Mouse (Mus musculus) heart, embryonic 10.5 days (tissue): Measurements from ENCODE around the gene Sox5. TPM values are rescaled to one million over a fixed set of nuclear protein-coding genes. Genes with fewer than 3 reads are reported as not detected.

ENCODE experiments used
- DNase-seq: peaks from one replicate; pipeline ENCODE4 v3.0.0-alpha.2; 2017; ENCODE audit warnings: low spot score
- H3K27ac ChIP-seq: fragments of 300-500 bp; sonication (generic); 2 replicates; pipeline ENCODE4 v1.5.1; 2016; ENCODE audit warnings: mild to moderate bottlenecking
- H3K27me3 ChIP-seq: fragments of 300-500 bp; sonication (generic); 2 replicates; pipeline ENCODE4 v1.6.1; 2016; ENCODE audit warnings: mild to moderate bottlenecking; ENCODE audit not compliant: poor library complexity, insufficient read depth, severe bottlenecking
- H3K36me3 ChIP-seq: fragments of 300-500 bp; sonication (generic); 2 replicates; pipeline ENCODE4 v1.6.1; 2016; ENCODE audit warnings: mild to moderate bottlenecking, moderate library complexity
- H3K4me1 ChIP-seq: fragments of 300-500 bp; sonication (generic); 2 replicates; pipeline ENCODE4 v1.6.1; 2016; ENCODE audit warnings: mild to moderate bottlenecking
- H3K4me3 ChIP-seq: fragments of 300-500 bp; sonication (generic); 2 replicates; pipeline ENCODE4 v1.5.1; 2016; ENCODE audit warnings: mild to moderate bottlenecking, moderate library complexity
- H3K9me3 ChIP-seq: fragments of 300-500 bp; sonication (generic); 2 replicates; pipeline ENCODE4 v1.6.1; 2016; ENCODE audit warnings: mild to moderate bottlenecking, moderate library complexity
- WGBS: fragments of 180-500 bp; shearing (Covaris S2); methylation state at CpG from one replicate; pipeline ENCODE4 v1.1.7; 2016; 5-methylcytosine and 5-hydroxymethylcytosine counted together
- polyA plus RNA-seq: library from polyadenylated mRNA; unstranded; fragments of >200 nt; fragmentation: Nextera tagmentation; extraction: Ambion mirVana; gene quantifications from 2 replicates; pipeline ENCODE4 v1.2.1, GENCODE M21; 2016

Gene Sox5
- polyA plus RNA-seq, 1 experiment from 2014 or later, result 17.1 TPM

DNA sequence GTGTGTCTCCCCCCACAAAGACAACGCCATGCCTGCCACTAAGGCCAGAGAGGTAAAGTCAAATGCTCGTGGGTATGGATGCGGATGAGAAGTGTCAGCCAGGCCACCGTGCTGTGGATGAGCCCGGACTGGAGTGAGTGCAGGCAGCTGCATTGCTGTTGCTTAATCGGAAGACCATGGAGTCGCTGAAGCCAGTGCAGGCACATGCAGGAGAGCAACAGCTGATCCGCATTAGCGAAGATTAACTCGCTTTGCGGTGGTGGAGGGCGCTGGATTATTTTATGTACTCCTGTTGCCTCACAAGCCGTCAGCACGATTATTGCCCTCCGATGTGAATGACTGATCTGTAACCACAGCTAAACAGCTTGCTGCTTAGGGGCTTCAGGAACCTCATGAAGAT lies 922.2 kb downstream of the Sox5 start:
- Histone ChIP-seq H3K4me3 (no peak overlapping the region), H3K4me1 (peaks cover 6% of the 10 kb centered on the region), H3K36me3 (no peaks in the 10 kb centered on the region), H3K9me3 (no peaks in the 10 kb centered on the region), H3K27ac (no peak overlapping the region), H3K27me3 (peaks cover 62% of the 10 kb centered on the region)
- WGBS, result 83% methylated on average over 15 of the region's 15 CpGs
- no peak for DNase-seq

DNA sequence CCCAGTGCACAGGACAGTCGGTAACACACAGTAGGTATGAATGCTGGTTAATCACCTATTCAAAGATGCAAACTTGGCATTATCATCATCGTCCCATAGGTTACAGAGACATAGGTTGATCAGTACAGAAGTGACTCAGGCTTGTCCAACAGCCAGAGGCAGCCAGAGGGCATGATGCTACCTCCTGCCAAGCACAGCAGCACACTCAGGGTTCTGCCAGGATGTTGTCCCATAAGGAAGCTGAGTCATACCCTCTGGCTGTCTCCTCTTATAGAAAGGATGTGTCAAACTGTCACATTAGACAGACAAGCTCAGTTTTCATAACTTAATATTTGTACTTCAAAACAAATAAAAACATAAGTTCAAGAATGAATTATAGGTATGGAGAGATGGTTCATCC lies 923.2 kb downstream of the Sox5 start:
- Histone ChIP-seq H3K27me3 (peaks cover 68% of the 10 kb centered on the region), H3K4me3 (no peak overlapping the region), H3K4me1 (peaks cover 4% of the 10 kb centered on the region; the same call in 1 of the 2 replicates), H3K9me3 (no peaks in the 10 kb centered on the region), H3K27ac (no peak overlapping the region), H3K36me3 (no peaks in the 10 kb centered on the region)
- no peak for DNase-seq
- WGBS, result 83% methylated on average over 2 of the region's 2 CpGs

DNA sequence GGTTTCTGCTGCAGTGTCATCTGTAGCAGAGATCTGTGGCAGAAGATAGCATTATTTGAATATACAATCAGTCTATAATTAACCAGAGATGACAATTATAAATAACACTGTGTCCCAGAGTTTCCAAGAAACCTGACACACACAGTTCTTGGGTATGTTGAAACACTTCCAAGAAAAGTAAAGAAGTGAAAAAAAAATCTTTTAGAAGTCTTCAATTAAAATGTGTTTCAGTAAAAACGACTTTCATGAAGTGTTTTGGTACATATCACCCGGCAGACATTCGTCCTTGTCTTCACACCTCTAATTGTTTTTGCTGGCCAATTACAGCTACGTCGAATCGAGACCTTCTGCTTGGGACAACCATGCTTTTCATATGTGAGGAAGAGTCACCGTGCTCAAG lies 924.4 kb downstream of the Sox5 start:
- H3K9me3 ChIP-seq, result no peaks in the 10 kb centered on the region
- WGBS, result 81% methylated on average over 7 of the region's 7 CpGs
- H3K4me3 ChIP-seq, result no peak overlapping the region
- DNase-seq, result no peak
- no peaks in the 10 kb centered on the region for H3K4me1 ChIP-seq
- no peak overlapping the region for H3K27ac ChIP-seq
- H3K27me3 ChIP-seq, result peaks cover 58% of the 10 kb centered on the region
- no peaks in the 10 kb centered on the region for H3K36me3 ChIP-seq

DNA sequence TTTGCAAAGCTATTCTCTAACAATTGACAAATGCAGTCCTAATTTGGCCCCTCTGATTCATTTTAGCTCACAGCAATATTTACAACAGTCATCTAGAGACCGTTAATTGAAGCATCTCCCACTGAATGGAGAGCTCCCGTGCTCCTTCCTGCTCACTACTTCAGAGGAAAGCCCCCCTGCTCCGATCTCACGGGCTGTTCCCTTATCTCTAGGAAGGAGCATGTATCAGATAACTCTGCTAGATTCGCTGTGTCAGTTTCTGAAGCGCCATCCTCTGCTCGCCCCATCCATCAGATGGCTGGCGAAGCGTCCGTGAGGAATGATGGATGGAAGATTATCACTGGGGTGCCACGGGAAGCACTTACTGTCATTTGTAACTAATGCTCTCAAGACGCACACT lies 926.4 kb downstream of the Sox5 start:
- Histone ChIP-seq H3K4me3 (no peak overlapping the region), H3K36me3 (no peaks in the 10 kb centered on the region), H3K27ac (no peak overlapping the region), H3K4me1 (no peaks in the 10 kb centered on the region), H3K27me3 (peaks cover 39% of the 10 kb centered on the region), H3K9me3 (no peaks in the 10 kb centered on the region)
- DNase-seq, result no peak
- WGBS, result 21% methylated on average over 12 of the region's 12 CpGs

DNA sequence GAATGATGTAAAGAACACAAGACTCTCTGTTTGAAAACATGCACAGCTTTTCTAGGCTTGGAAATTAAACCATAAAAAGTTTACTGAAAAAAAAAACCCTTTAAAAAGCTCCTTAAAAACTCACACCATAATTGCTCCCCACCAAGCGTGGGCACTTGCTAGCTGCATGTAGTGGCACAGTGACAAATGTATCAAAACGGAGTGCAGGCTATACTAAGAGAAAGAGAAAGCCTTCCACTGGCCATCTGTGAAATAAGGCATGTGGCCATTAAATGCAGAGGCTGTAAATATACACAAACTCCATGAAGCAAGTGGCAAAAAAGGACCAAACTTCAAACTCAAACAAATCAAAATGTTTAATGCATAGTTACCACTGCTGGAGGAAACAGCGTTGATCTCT lies 927.7 kb downstream of the Sox5 start:
- H3K4me1 ChIP-seq, result no peaks in the 10 kb centered on the region
- no peaks in the 10 kb centered on the region for H3K36me3 ChIP-seq
- peaks cover 26% of the 10 kb centered on the region for H3K27me3 ChIP-seq
- WGBS, result 85% methylated on average over 3 of the region's 3 CpGs
- H3K9me3 ChIP-seq, result no peaks in the 10 kb centered on the region
- H3K4me3 ChIP-seq, result no peak overlapping the region
- DNase-seq, result no peak
- H3K27ac ChIP-seq, result no peak overlapping the region

DNA sequence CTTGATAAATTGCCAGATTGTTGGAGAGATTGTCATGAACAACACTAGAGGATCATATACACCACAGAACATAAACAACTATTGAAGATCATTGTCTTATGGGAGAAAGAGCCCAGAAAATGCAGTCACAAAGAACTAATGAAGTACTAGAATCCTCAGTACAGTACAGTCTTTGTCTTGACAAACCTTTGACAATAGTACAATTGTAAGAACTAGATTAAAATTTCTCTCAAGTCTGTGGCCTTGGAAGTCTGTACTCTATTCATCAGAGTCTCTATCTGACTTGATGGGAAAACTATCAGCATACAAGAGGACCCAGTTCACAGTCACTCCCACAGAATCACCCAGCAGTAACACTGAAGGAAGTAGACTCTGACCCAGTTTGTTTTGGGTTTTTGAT lies 936.0 kb downstream of the Sox5 start:
- no peaks in the 10 kb centered on the region for H3K4me1 ChIP-seq
- no peak overlapping the region for H3K27ac ChIP-seq
- 0 out of 2 replicates have a peak, but pooled peaks cover 3% of the 10 kb centered on the region for H3K27me3 ChIP-seq
- no peak for DNase-seq
- H3K36me3 ChIP-seq, result no peaks in the 10 kb centered on the region
- H3K4me3 ChIP-seq, result no peak overlapping the region
- H3K9me3 ChIP-seq, result no peaks in the 10 kb centered on the region

DNA sequence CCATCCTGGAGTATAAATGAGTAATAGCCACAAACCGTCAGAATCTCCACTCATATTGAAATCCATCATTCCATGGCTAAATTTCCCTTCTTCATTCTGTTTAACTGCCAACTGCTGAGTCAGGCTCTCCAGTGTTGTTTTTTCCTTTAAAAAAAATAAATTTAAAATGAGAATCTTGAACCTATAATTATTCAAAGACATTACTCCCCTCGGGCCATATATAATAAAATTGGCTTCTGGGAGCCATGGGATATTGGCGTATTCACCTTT lies 937.1 kb downstream of the Sox5 start:
- WGBS, result 85% methylated on average over 3 of the region's 3 CpGs
- no peak overlapping the region for H3K4me3 ChIP-seq
- DNase-seq, result no peak
- H3K27me3 ChIP-seq, result 0 out of 2 replicates have a peak, but pooled peaks cover 3% of the 10 kb centered on the region
- H3K4me1 ChIP-seq, result no peaks in the 10 kb centered on the region
- no peaks in the 10 kb centered on the region for H3K9me3 ChIP-seq
- no peak overlapping the region for H3K27ac ChIP-seq
- no peaks in the 10 kb centered on the region for H3K36me3 ChIP-seq

DNA sequence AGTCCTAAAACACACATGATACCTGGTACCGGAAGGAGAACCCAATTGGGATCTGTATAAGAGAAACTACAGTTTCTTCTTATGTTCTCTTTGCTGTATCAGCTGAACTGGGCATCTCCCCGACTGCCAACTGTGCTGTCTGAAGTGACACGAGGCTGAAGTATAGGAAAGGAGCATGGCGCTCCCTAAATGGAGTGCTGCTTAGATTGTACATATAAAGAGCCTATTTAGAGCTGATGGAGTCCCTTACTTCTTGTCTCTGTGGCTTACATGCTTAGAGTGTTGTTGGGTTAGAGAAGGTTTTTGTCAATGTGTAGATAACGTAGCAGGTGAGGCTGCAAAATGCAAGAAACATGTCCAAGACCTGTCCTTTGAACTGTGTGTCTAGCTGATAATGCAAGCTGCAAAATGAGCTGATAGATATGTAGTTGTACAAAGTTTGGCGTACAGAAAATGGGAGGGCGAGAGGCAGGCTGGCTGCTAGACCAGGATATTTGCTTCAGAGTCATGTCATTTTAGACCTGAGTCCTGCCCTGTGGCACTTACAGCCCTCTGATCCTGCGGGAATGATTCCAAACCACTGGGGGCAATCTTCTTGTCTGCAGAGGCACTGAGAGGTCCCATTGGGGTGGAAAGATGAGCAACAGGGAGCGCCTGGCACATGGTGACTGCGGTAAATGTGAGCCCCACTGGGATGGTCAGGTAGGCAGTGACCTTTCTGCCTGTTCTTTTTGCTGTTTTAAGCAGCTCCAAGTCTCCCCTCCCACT lies 937.7 kb downstream of the Sox5 start:
- no peaks in the 10 kb centered on the region for H3K36me3 ChIP-seq
- WGBS, result 81% methylated on average over 10 of the region's 10 CpGs
- H3K27me3 ChIP-seq, result 0 out of 2 replicates have a peak, but pooled peaks cover 3% of the 10 kb centered on the region
- no peak overlapping the region for H3K4me3 ChIP-seq
- no peaks in the 10 kb centered on the region for H3K9me3 ChIP-seq
- H3K4me1 ChIP-seq, result no peaks in the 10 kb centered on the region
- DNase-seq, result no peak
- H3K27ac ChIP-seq, result no peak overlapping the region

DNA sequence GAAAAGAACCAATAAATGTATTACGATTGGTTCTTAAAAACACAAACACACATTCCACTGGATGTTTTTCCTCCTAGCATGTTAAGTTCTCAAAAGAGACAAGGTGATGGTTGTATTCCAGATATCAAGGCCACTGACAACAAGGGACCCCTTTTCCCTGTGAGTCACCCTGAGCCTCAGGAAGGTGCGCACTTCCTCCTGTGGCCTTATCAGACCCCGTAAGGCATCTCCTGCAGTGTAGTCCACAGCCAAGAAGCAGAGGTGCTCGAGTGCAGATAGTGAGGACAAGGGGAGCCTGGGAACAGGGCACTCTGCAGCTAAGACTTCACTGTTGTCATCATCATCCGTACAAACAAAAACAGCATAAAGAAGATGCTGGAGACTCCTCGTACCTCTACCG lies 939.8 kb downstream of the Sox5 start:
- H3K4me1 ChIP-seq, result no peaks in the 10 kb centered on the region
- no peaks in the 10 kb centered on the region for H3K27me3 ChIP-seq
- WGBS, result 80% methylated on average over 7 of the region's 7 CpGs
- H3K27ac ChIP-seq, result no peak overlapping the region
- H3K36me3 ChIP-seq, result no peaks in the 10 kb centered on the region
- DNase-seq, result no peak
- no peaks in the 10 kb centered on the region for H3K9me3 ChIP-seq
- no peak overlapping the region for H3K4me3 ChIP-seq

DNA sequence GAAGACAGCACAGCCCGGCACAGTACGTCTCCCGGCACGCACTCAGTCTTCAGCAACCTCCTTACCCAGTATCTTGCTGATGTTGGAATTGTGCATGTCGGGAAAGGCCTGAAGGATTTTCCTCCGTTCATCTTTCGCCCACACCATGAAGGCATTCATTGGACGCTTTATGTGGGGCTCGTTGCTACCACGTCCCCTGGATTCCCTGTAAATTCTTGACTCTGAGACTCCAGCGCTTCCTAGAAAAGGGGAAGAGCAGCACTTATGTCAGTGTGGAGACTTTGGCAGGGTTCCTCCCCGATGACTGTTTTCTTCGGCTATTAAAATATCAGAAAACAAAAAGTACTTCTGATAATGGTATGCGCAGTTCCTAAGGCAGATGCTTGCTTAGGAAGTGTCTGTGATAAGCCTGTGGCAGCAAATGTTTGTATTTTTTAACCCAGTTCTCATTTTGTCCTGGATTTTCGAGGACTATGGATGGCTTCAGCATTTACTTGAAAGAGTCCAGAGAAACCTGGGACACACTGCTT lies 940.6 kb downstream of the Sox5 start:
- peaks cover 3% of the 10 kb centered on the region; the same call in 1 of the 2 replicates for H3K4me1 ChIP-seq
- no peaks in the 10 kb centered on the region for H3K27me3 ChIP-seq
- H3K4me3 ChIP-seq, result no peak overlapping the region
- WGBS, result 76% methylated on average over 15 of the region's 15 CpGs
- no peak for DNase-seq
- H3K27ac ChIP-seq, result no peak overlapping the region
- no peaks in the 10 kb centered on the region for H3K36me3 ChIP-seq
- no peaks in the 10 kb centered on the region for H3K9me3 ChIP-seq

DNA sequence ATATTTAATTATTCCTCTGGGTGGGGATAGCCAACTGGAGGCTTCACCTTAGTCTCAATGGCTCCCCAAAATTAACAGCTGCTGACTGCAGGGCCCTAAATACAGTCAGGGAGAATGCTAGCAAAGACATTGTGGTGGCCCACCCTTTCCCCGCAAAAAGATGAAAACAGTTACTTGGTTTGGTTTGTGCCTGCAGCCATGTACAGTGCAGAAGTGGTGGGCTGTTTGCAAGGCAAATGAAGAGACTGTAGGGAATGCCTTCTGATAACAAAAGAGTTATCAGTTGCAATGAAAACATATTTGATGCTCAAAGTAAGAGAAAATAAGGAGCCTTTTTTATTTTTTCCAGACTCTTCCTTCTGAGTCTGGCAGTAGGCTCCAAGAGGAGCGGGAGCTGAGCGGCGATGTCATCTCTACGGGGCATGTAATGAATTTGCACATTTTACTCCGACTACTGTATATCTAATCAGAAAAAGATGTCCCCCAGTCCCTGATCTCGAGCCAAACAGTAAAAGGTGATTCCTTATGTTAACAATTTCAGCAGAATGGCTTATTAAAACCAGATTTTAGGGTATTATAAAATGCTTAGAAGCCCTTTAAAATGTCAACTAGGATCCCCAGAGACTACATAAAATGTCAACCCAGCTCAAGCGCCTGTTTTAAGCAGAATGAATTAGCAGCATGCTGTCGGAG lies 943.2 kb downstream of the Sox5 start:
- WGBS, result 75% methylated on average over 9 of the region's 9 CpGs
- H3K4me1 ChIP-seq, result peaks cover 3% of the 10 kb centered on the region; the same call in 1 of the 2 replicates
- no peaks in the 10 kb centered on the region for H3K36me3 ChIP-seq
- H3K9me3 ChIP-seq, result no peaks in the 10 kb centered on the region
- DNase-seq, result no peak
- H3K4me3 ChIP-seq, result no peak overlapping the region
- H3K27ac ChIP-seq, result no peak overlapping the region
- H3K27me3 ChIP-seq, result no peaks in the 10 kb centered on the region

DNA sequence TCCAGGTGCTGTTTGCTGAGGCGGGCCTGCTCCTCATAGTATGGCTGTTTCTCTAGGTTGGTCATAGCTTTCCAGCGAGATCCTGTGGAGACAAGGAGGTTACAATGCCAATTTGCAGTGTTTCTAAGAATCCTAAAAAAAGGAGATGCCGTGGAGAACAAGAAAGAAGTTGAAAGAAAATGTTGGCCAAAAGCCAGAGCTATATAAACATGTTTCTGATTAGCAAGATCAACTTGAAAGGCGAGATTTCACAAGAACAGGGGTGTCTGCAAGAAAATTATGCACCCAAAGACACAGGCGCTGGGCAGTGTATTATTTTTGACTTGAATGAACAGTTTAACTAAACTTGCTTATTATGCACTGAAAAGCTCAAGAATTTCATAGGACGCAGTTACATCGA lies 946.4 kb downstream of the Sox5 start:
- Histone ChIP-seq H3K9me3 (no peaks in the 10 kb centered on the region), H3K4me3 (no peak overlapping the region), H3K27me3 (no peaks in the 10 kb centered on the region), H3K4me1 (peaks cover 3% of the 10 kb centered on the region; the same call in 1 of the 2 replicates), H3K36me3 (peaks cover 4% of the 10 kb centered on the region; the same call in 1 of the 2 replicates), H3K27ac (no peak overlapping the region)
- no peak for DNase-seq
- 87% methylated on average over 7 of the region's 7 CpGs for WGBS

DNA sequence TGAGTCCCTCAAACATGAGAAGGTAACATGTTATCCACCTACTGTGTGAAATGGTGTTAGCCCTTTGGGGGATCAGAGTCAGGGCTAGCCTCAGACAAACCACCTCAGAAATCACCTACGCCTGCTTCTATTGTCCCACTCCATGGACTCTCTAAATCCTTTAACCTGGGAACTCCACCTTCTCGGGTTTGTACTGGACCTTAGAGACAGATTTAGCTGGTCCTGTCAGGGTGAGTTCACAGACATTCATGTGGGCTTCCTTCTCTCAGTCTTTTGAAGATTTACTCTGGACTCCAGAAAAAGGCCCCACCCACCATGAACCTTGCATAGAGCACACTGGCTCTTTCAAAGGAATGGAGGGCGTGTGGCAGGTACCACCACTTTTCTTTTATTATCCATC lies 947.8 kb downstream of the Sox5 start:
- no peak for DNase-seq
- whole genome bisulfite sequencing, result 89% methylated on average over 3 of the region's 3 CpGs
- Histone ChIP-seq H3K9me3 (no peaks in the 10 kb centered on the region), H3K4me1 (peaks cover 3% of the 10 kb centered on the region; the same call in 1 of the 2 replicates), H3K36me3 (peaks cover 4% of the 10 kb centered on the region; the same call in 1 of the 2 replicates), H3K27me3 (no peaks in the 10 kb centered on the region), H3K27ac (no peak overlapping the region), H3K4me3 (no peak overlapping the region)
